In the genomic region with DNA sequence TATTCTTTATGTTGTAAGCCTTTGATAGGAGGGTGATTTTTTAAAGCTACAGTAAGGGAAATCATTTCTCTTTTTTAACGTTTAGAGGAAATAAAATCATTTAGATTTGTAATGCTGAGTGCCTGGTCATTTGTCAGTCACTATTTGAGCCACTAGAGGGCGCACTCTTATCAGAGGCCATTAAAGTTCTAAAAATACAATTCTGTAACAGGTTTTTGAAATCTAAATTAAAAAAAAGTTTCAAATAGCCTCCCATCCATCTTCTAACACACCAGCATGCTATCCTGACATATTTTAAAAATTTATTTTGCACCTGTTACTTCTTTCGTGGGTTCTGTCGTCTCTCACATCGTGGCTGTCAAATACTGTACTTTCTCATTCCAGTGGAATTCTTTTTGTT, we compare ENCODE assay signal across 9 mouse cellular contexts. TPM values are rescaled to one million over a fixed set of nuclear protein-coding genes. Genes with fewer than 3 reads are reported as not detected.
A peak's percentile ranks its signal among the peaks of the same experiment; 100 is the strongest.
DNase-seq lines count a peak whose midpoint lies in the region; ATAC-seq lines count a peak whose summit lies in the region.
"Had no signal": no experiment of that assay in that cellular context is flagged by ENCODE, and none has a peak within 500 bp of the region (broad histone marks: within the 10 kb centered on the region; RNA-seq: fewer than 3 reads in every experiment).

No protein-coding gene starts in this region.

- H3K27ac ChIP-seq in hindbrain, embryonic 11.5 days (ENCODE audit: low read depth, low read length) = no peak overlapping the region
- no peak overlapping the region for H3K27ac ChIP-seq in hindbrain, embryonic 10.5 days
- H3K27ac ChIP-seq: neural tube, embryonic 12.5 days had no signal

- no peak overlapping the region for H3K4me3 ChIP-seq in hindbrain, embryonic 11.5 days (ENCODE audit: low read depth, low read length)
- H3K4me3 ChIP-seq in hindbrain, embryonic 10.5 days = no peak overlapping the region
- H3K4me3 ChIP-seq: neural tube, embryonic 12.5 days had no signal

- no peak overlapping the region for H3K4me2 ChIP-seq in hindbrain, embryonic 11.5 days (replicated peaks; ENCODE audit: low read depth, low read length)
- H3K4me2 ChIP-seq: neural tube, embryonic 12.5 days had no signal

- no peak overlapping the region for H3K9ac ChIP-seq in hindbrain, embryonic 11.5 days (ENCODE audit: low read depth, low read length)
- H3K9ac ChIP-seq: neural tube, embryonic 12.5 days had no signal

- no peaks in the 10 kb centered on the region for H3K4me1 ChIP-seq in hindbrain, embryonic 11.5 days (replicated peaks; ENCODE audit: control insufficient read depth, insufficient read depth, low read length)
- 0 out of 2 replicates have a peak, but pooled peaks cover 3% of the 10 kb centered on the region for H3K4me1 ChIP-seq in hindbrain, embryonic 10.5 days (replicated peaks)
- H3K4me1 ChIP-seq: neural tube, embryonic 12.5 days had no signal

- no peaks in the 10 kb centered on the region for H3K27me3 ChIP-seq in hindbrain, embryonic 11.5 days (ENCODE audit: control insufficient read depth, insufficient read depth, low read length)
- H3K27me3 ChIP-seq in hindbrain, embryonic 10.5 days (ENCODE audit: insufficient read depth, poor library complexity, severe bottlenecking) = no peaks in the 10 kb centered on the region
- H3K27me3 ChIP-seq: neural tube, embryonic 12.5 days had no signal

- 55% methylated on average over 5 of the region's 5 CpGs for whole genome bisulfite sequencing in hindbrain, embryonic 11.5 days
- WGBS in hindbrain, embryonic 10.5 days = 61% methylated on average over 5 of the region's 5 CpGs

- H3K9me3 ChIP-seq in hindbrain, embryonic 11.5 days (ENCODE audit: control insufficient read depth, low read length) = no peaks in the 10 kb centered on the region
- H3K9me3 ChIP-seq in hindbrain, embryonic 10.5 days = no peaks in the 10 kb centered on the region
- H3K9me3 ChIP-seq: neural tube, embryonic 12.5 days had no signal

- peak; percentile 41 for DNase-seq in hindbrain, embryonic 11.5 days (ENCODE audit: low spot score)
- DNase-seq in hindbrain, embryonic 10.5 days (ENCODE audit: low spot score) = no peak
- peak; percentile 47 for DNase-seq in testis, postnatal 10 days (ENCODE audit: low spot score)
- no peak for DNase-seq in testis, postnatal 14 days (ENCODE audit: low spot score)
- DNase-seq in c-Kit-positive CD71-positive TER-119-positive erythroid progenitor cells, embryonic 14.5 days (ENCODE audit: low spot score) = peak; percentile 7
- peak; percentile 22 for DNase-seq in lung, postnatal 10 days

- H3K36me3 ChIP-seq in hindbrain, embryonic 11.5 days (ENCODE audit: control insufficient read depth, insufficient read depth, low read length) = no peaks in the 10 kb centered on the region
- H3K36me3 ChIP-seq in hindbrain, embryonic 10.5 days = no peaks in the 10 kb centered on the region
- H3K36me3 ChIP-seq: neural tube, embryonic 12.5 days had no signal

- no peak for ATAC-seq in hindbrain, embryonic 11.5 days (ENCODE audit: low FRiP score)
- ATAC-seq in erythroid progenitor cell, adult 5-6 weeks (replicated peaks; ENCODE audit: low FRiP score, poor library complexity, severe bottlenecking) = no peak

RNA-seq across cellular contexts. Expression of a gene that starts 22.0 kb away (rescaled TPM):
- not detected in 2 replicates for polyA plus RNA-seq in hindbrain, embryonic 11.5 days (2014; fragmentation: Nextera tagmentation; extraction: Ambion mirVana)
- polyA plus RNA-seq in hindbrain, embryonic 10.5 days (2016; fragmentation: Nextera tagmentation; extraction: Ambion mirVana) = not detected in 2 replicates
- total RNA-seq in erythroid progenitor cell, adult 5-6 weeks (2015; ENCODE audit: low replicate concordance) = not detected in 2 replicates
- total RNA-seq in erythroid progenitor cell, adult 5-6 weeks (2017; ENCODE audit: low replicate concordance) = not detected in 2 replicates
- total RNA-seq: layer of hippocampus, adult 18-20 months had no signal
- polyA plus RNA-seq: neural tube, embryonic 12.5 days had no signal

Comparison
In these comparisons a context has a peak if more than half of its experiments do, and no peak if none do; other contexts are left out.
1. DNase-seq: peak in hindbrain, embryonic 11.5 days (single experiment), testis, postnatal 10 days (single experiment), c-Kit-positive CD71-positive TER-119-positive erythroid progenitor cells, embryonic 14.5 days (single experiment) and lung, postnatal 10 days (single experiment); none in hindbrain, embryonic 10.5 days (single experiment) and testis, postnatal 14 days (single experiment).